ENCODE assay signal across 16 mouse cellular contexts in genomic region chr12:8436553-8436952, GRCm38 (mm10).
A peak's percentile ranks its signal among the peaks of the same experiment; 100 is the strongest.
DNase-seq lines count a peak whose midpoint lies in the region; ATAC-seq and TF ChIP-seq lines count a peak whose summit lies in the region.
"Had no signal": no experiment of that assay in that cellular context is flagged by ENCODE, and none has a peak within 500 bp of the region (broad histone marks: within the 10 kb centered on the region; RNA-seq: fewer than 3 reads in every experiment).

No protein-coding gene starts in this region.

- H3K9me3 ChIP-seq in heart, embryonic 13.5 days: no peaks in the 10 kb centered on the region
- no peaks in the 10 kb centered on the region for H3K9me3 ChIP-seq in liver, embryonic 11.5 days (ENCODE audit: control insufficient read depth, low read length)
- no peaks in the 10 kb centered on the region for H3K9me3 ChIP-seq in embryonic facial prominence, embryonic 10.5 days
- H3K9me3 ChIP-seq: embryonic facial prominence, embryonic 13.5 days; forebrain, embryonic 12.5 days; neural tube, embryonic 12.5 days had no signal

- H3K27ac ChIP-seq in heart, embryonic 13.5 days (replicated peaks): peak overlapping the region; percentile 2; the same call in 1 of the 2 replicates
- H3K27ac ChIP-seq in liver, adult 2 months (replicated peaks; ENCODE audit: insufficient read depth, low read depth, low read length): no peak overlapping the region
- no peak overlapping the region for H3K27ac ChIP-seq in liver, embryonic 11.5 days (ENCODE audit: low read depth, low read length)
- peak overlapping the region; percentile 41; the same call in 1 of the 2 replicates for H3K27ac ChIP-seq in embryonic facial prominence, embryonic 10.5 days (replicated peaks)
- H3K27ac ChIP-seq: embryonic facial prominence, embryonic 13.5 days; forebrain, embryonic 12.5 days; kidney, postnatal 0 days; liver, embryonic 14.5 days; neural tube, embryonic 12.5 days had no signal

- WGBS in heart, embryonic 13.5 days: 32% methylated on average over 5 of the region's 5 CpGs
- 49% methylated on average over 5 of the region's 5 CpGs for WGBS in liver, adult 2 months
- WGBS in liver, embryonic 11.5 days: 65% methylated on average over 5 of the region's 5 CpGs
- 49% methylated on average over 5 of the region's 5 CpGs for WGBS in embryonic facial prominence, embryonic 10.5 days

- H3K4me1 ChIP-seq in heart, embryonic 13.5 days: peaks cover 59% of the 10 kb centered on the region
- H3K4me1 ChIP-seq in liver, adult 2 months (ENCODE audit: control insufficient read depth, insufficient read depth, low read length): peaks cover 29% of the 10 kb centered on the region
- H3K4me1 ChIP-seq in liver, embryonic 11.5 days (replicated peaks; ENCODE audit: control insufficient read depth, insufficient read depth, low read length): peaks cover 5% of the 10 kb centered on the region
- peaks cover 63% of the 10 kb centered on the region for H3K4me1 ChIP-seq in embryonic facial prominence, embryonic 10.5 days

- H3K4me2 ChIP-seq in heart, embryonic 13.5 days: no peak overlapping the region
- no peak overlapping the region for H3K4me2 ChIP-seq in liver, embryonic 11.5 days
- H3K4me2 ChIP-seq: embryonic facial prominence, embryonic 13.5 days; forebrain, embryonic 12.5 days; neural tube, embryonic 12.5 days had no signal

- no peaks in the 10 kb centered on the region for H3K36me3 ChIP-seq in heart, embryonic 13.5 days
- H3K36me3 ChIP-seq in liver, adult 2 months (ENCODE audit: control insufficient read depth, insufficient read depth, low read length): no peaks in the 10 kb centered on the region
- no peaks in the 10 kb centered on the region for H3K36me3 ChIP-seq in liver, embryonic 11.5 days (ENCODE audit: control insufficient read depth, insufficient read depth, low read length)
- no peaks in the 10 kb centered on the region for H3K36me3 ChIP-seq in embryonic facial prominence, embryonic 10.5 days (replicated peaks)
- H3K36me3 ChIP-seq: embryonic facial prominence, embryonic 13.5 days; forebrain, embryonic 12.5 days; neural tube, embryonic 12.5 days had no signal

- H3K27me3 ChIP-seq in heart, embryonic 13.5 days (replicated peaks): 0 out of 2 replicates have a peak, but pooled peaks cover 5% of the 10 kb centered on the region
- H3K27me3 ChIP-seq in liver, adult 2 months (ENCODE audit: control insufficient read depth, insufficient read depth, low read length): no peaks in the 10 kb centered on the region
- H3K27me3 ChIP-seq in liver, embryonic 11.5 days (replicated peaks; ENCODE audit: control insufficient read depth, insufficient read depth, low read length): no peaks in the 10 kb centered on the region
- H3K27me3 ChIP-seq in embryonic facial prominence, embryonic 10.5 days (replicated peaks; ENCODE audit: low read depth, poor library complexity, severe bottlenecking): no peaks in the 10 kb centered on the region
- H3K27me3 ChIP-seq: embryonic facial prominence, embryonic 13.5 days; forebrain, embryonic 12.5 days; neural tube, embryonic 12.5 days had no signal

- no peak overlapping the region for H3K4me3 ChIP-seq in heart, embryonic 13.5 days
- no peak overlapping the region for H3K4me3 ChIP-seq in liver, adult 2 months (ENCODE audit: insufficient read depth, low read depth, low read length)
- H3K4me3 ChIP-seq in liver, embryonic 11.5 days (ENCODE audit: low read depth, low read length): no peak overlapping the region
- no peak overlapping the region for H3K4me3 ChIP-seq in embryonic facial prominence, embryonic 10.5 days
- H3K4me3 ChIP-seq: embryonic facial prominence, embryonic 13.5 days; forebrain, embryonic 12.5 days; neural tube, embryonic 12.5 days had no signal

- DNase-seq in heart, adult 9 months (ENCODE audit: low spot score in 2 of 2): no peak
- peak; percentile 48 for DNase-seq in liver, adult 2 months (ENCODE audit: extremely low read depth, low read depth, low spot score)
- DNase-seq in liver, embryonic 11.5 days (ENCODE audit: low spot score): no peak
- peak; percentile 63 for DNase-seq in NIH3T3 (ENCODE audit: low read depth)
- no peak for DNase-seq in embryonic facial prominence, embryonic 10.5 days (ENCODE audit: low spot score)
- DNase-seq in spleen, postnatal 10 days (ENCODE audit: low spot score in 2 of 2): no peak
- DNase-seq: adrenal gland, postnatal 36 days; right cerebral cortex, postnatal 14 days; thymus, postnatal 25 days had no signal

- no peak for TF ChIP-seq CTCF in liver, adult 2 months (IDR thresholded peaks at IDR 0.05; ENCODE audit: low read depth, low read length)

- no peak overlapping the region for H3K9ac ChIP-seq in heart, embryonic 13.5 days
- no peak overlapping the region for H3K9ac ChIP-seq in liver, adult 2 months (ENCODE audit: low read depth, low read length)
- H3K9ac ChIP-seq in liver, embryonic 11.5 days (ENCODE audit: low read depth, low read length): no peak overlapping the region
- H3K9ac ChIP-seq: embryonic facial prominence, embryonic 13.5 days; forebrain, embryonic 12.5 days; liver, embryonic 14.5 days; neural tube, embryonic 12.5 days had no signal

- no peak for TF ChIP-seq POLR2A in liver, adult 2 months (IDR thresholded peaks at IDR 0.05; ENCODE audit: extremely low read depth, insufficient read depth, low read length)

- ATAC-seq in heart, embryonic 13.5 days (ENCODE audit: extremely low read depth, insufficient number of reproducible peaks, low FRiP score, low TSS enrichment): no peak
- no peak for ATAC-seq in liver, embryonic 11.5 days (replicated peaks; ENCODE audit: low FRiP score)
- no peak for ATAC-seq in granulocyte monocyte progenitor cell, adult 5-6 weeks (replicated peaks; ENCODE audit: poor library complexity, severe bottlenecking)

- H3K79me2 ChIP-seq in liver, adult 2 months (ENCODE audit: control insufficient read depth, insufficient read depth, low read length): no peaks in the 10 kb centered on the region

Comparison
In these comparisons a context has a peak if more than half of its experiments do, and no peak if none do; other contexts are left out.
1. DNase-seq: peak in liver, adult 2 months (single experiment) and NIH3T3 (single experiment); none in heart, adult 9 months (0 of 2), liver, embryonic 11.5 days (single experiment), embryonic facial prominence, embryonic 10.5 days (single experiment) and spleen, postnatal 10 days (0 of 2).
2. H3K27ac ChIP-seq: peak in heart, embryonic 13.5 days (single experiment) and embryonic facial prominence, embryonic 10.5 days (single experiment); none in liver, adult 2 months (single experiment) and liver, embryonic 11.5 days (single experiment).